Mouse (Mus musculus): ENCODE data around the gene Cbfa2t3. TPM values are rescaled to one million over a fixed set of nuclear protein-coding genes. Genes with fewer than 3 reads are reported as not detected.

Cbfa2t3 gene
- polyA plus RNA-seq, 1 experiment from 2014 or later, result 10.4 TPM

- H3K4me3 ChIP-seq (ENCODE audit: low read depth, low read length), result 0 out of 2 replicates have a peak overlapping the region, but pooled peaks have one; percentile 5
- peak; percentile 56 for ATAC-seq
- H3K27ac ChIP-seq (ENCODE audit: low read depth, low read length), result peak overlapping the region; percentile 72
- peak overlapping the region; percentile 33 for H3K4me2 ChIP-seq (ENCODE audit: low read length)
- peak overlapping the region; percentile 43; the same call in 1 of the 2 replicates for H3K9ac ChIP-seq (ENCODE audit: low read length)
- peak; percentile 41 for DNase-seq (ENCODE audit: low spot score)
- 67% methylated on average over 14 of the region's 14 CpGs for WGBS
- no peaks in the 10 kb centered on the region for H3K36me3 ChIP-seq (ENCODE audit: control insufficient read depth, insufficient read depth, low read length)
- H3K9me3 ChIP-seq (replicated peaks; ENCODE audit: control insufficient read depth, low read length), result no peaks in the 10 kb centered on the region
- no peaks in the 10 kb centered on the region for H3K27me3 ChIP-seq (replicated peaks; ENCODE audit: control insufficient read depth, insufficient read depth, low read length)
- peaks cover 16% of the 10 kb centered on the region for H3K4me1 ChIP-seq (ENCODE audit: control insufficient read depth, insufficient read depth, low read length)
These were observed 22.1 kb upstream of the Cbfa2t3 start for GRCm38 (mm10) chr8:122720811-122721640.

- Histone ChIP-seq H3K9ac (ENCODE audit: low read length) (peak overlapping the region; percentile 43; the same call in 1 of the 2 replicates), H3K27me3 (replicated peaks; ENCODE audit: control insufficient read depth, insufficient read depth, low read length) (no peaks in the 10 kb centered on the region), H3K4me3 (ENCODE audit: low read depth, low read length) (0 out of 2 replicates have a peak overlapping the region, but pooled peaks have one; percentile 5), H3K36me3 (ENCODE audit: control insufficient read depth, insufficient read depth, low read length) (no peaks in the 10 kb centered on the region), H3K4me2 (ENCODE audit: low read length) (peak overlapping the region; percentile 33), H3K9me3 (replicated peaks; ENCODE audit: control insufficient read depth, low read length) (no peaks in the 10 kb centered on the region), H3K4me1 (ENCODE audit: control insufficient read depth, insufficient read depth, low read length) (peaks cover 16% of the 10 kb centered on the region), H3K27ac (ENCODE audit: low read depth, low read length) (peak overlapping the region; percentile 72)
- ATAC-seq (peak; percentile 77), DNase-seq (ENCODE audit: low spot score) (peak; percentile 54)
- WGBS, result 13% methylated on average over 25 of the region's 25 CpGs
These were observed 21.3 kb upstream of the Cbfa2t3 start for GRCm38 (mm10) chr8:122720070-122720729.

DNA sequence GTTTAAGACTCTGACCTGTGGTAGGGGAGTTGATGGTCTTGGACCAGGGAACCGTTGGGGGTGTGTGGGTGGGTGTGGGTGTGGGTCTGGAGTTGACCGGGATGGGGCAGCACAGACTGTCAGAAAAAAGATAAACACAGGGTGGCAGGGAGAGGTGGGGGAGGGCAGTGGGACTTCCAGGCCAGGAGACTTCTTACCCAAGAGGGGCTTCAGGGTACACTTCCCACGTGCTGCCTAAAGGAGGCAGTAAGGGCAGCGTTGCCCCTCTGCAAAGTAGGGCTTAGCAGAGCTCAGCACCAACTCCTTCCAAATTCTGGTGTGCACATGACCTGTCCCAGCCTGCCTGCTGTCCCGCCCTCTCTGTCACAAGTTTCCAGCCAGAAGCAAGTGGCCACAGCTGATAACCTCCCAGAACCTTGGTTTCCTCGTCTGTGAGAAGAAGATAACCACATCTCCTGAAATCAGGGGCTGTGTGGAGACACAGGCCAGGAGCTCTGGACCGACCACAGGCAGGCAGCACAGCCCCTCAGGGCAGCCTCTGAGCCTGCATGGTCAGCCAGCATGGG lies 20.7 kb upstream of the Cbfa2t3 start:
- ATAC-seq, result peak; percentile 59
- Histone ChIP-seq H3K9ac (ENCODE audit: low read length) (0 out of 2 replicates have a peak overlapping the region, but pooled peaks have one; percentile 0), H3K4me2 (ENCODE audit: low read length) (peak overlapping the region; percentile 33; the same call in 1 of the 2 replicates), H3K36me3 (ENCODE audit: control insufficient read depth, insufficient read depth, low read length) (no peaks in the 10 kb centered on the region), H3K27ac (ENCODE audit: low read depth, low read length) (peak overlapping the region; percentile 72), H3K9me3 (replicated peaks; ENCODE audit: control insufficient read depth, low read length) (no peaks in the 10 kb centered on the region), H3K4me3 (ENCODE audit: low read depth, low read length) (no peak overlapping the region), H3K27me3 (replicated peaks; ENCODE audit: control insufficient read depth, insufficient read depth, low read length) (no peaks in the 10 kb centered on the region), H3K4me1 (ENCODE audit: control insufficient read depth, insufficient read depth, low read length) (peaks cover 16% of the 10 kb centered on the region)
- WGBS, result 39% methylated on average over 7 of the region's 7 CpGs
- no peak for DNase-seq (ENCODE audit: low spot score)

DNA sequence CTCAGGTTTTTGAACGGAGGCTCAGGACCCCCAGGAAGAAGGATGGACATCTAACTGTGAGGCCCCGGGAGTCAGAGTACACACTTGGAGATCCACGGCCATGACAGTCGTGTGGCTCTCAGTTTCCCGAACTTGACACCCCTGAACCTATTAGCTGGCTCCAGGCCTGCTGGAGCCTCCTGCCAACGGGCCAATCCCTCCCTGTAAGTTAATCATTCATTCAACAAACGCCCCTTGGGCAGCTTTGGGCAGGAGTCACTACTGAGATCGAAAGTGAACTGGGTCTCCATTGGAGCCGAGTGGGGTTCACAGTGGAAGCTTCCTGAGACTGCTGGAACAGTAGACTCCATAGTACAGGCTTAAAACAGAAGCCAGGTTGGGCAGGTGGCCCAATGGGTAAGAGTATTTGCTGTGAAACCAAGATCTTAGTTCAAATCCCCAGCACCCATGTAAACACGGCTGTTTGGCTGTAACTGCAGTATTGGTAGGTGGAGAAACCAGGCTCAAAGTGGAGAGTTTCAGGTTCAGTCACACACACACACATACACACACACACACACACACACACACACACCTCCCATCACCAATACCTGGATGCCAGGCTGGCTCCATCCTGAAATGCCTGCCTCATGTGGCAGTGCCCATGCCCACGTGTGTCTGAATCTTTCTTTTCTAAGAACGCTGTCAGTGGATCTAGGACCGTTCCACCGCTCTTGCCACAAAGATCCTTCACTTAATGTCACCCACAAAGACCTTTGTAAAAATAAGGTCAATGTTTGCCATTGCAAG lies 20.0 kb upstream of the Cbfa2t3 start:
- ATAC-seq, result no peak
- 83% methylated on average over 14 of the region's 14 CpGs for WGBS
- no peak overlapping the region for H3K4me3 ChIP-seq (ENCODE audit: low read depth, low read length)
- H3K9ac ChIP-seq (ENCODE audit: low read length), result no peak overlapping the region
- no peaks in the 10 kb centered on the region for H3K9me3 ChIP-seq (replicated peaks; ENCODE audit: control insufficient read depth, low read length)
- peaks cover 16% of the 10 kb centered on the region for H3K4me1 ChIP-seq (ENCODE audit: control insufficient read depth, insufficient read depth, low read length)
- no peaks in the 10 kb centered on the region for H3K36me3 ChIP-seq (ENCODE audit: control insufficient read depth, insufficient read depth, low read length)
- H3K27me3 ChIP-seq (replicated peaks; ENCODE audit: control insufficient read depth, insufficient read depth, low read length), result no peaks in the 10 kb centered on the region
- H3K4me2 ChIP-seq (ENCODE audit: low read length), result no peak overlapping the region
- DNase-seq (ENCODE audit: low spot score), result no peak
- no peak overlapping the region for H3K27ac ChIP-seq (ENCODE audit: low read depth, low read length)

- DNase-seq (ENCODE audit: low spot score) (no peak), ATAC-seq (no peak)
- no peak overlapping the region for H3K4me2 ChIP-seq (ENCODE audit: low read length)
- H3K9ac ChIP-seq (ENCODE audit: low read length), result no peak overlapping the region
- no peak overlapping the region for H3K4me3 ChIP-seq (ENCODE audit: low read depth, low read length)
- no peaks in the 10 kb centered on the region for H3K36me3 ChIP-seq (ENCODE audit: control insufficient read depth, insufficient read depth, low read length)
- H3K9me3 ChIP-seq (replicated peaks; ENCODE audit: control insufficient read depth, low read length), result no peaks in the 10 kb centered on the region
- H3K27me3 ChIP-seq (replicated peaks; ENCODE audit: control insufficient read depth, insufficient read depth, low read length), result no peaks in the 10 kb centered on the region
- 88% methylated on average over 10 of the region's 10 CpGs for WGBS
- H3K27ac ChIP-seq (ENCODE audit: low read depth, low read length), result no peak overlapping the region
- H3K4me1 ChIP-seq (ENCODE audit: control insufficient read depth, insufficient read depth, low read length), result peaks cover 16% of the 10 kb centered on the region
These were observed 19.1 kb upstream of the Cbfa2t3 start for GRCm38 (mm10) chr8:122717869-122718509.

GRCm38 (mm10) chr8:122716566-122716965 lies 17.7 kb upstream of the Cbfa2t3 start:
- 80% methylated on average over 8 of the region's 8 CpGs for WGBS
- no peak for ATAC-seq
- H3K27ac ChIP-seq (ENCODE audit: low read depth, low read length), result no peak overlapping the region

GRCm38 (mm10) chr8:122713157-122713518 lies 14.2 kb upstream of the Cbfa2t3 start:
- Histone ChIP-seq H3K9ac (ENCODE audit: low read length) (no peak overlapping the region), H3K4me1 (ENCODE audit: control insufficient read depth, insufficient read depth, low read length) (peaks cover 4% of the 10 kb centered on the region), H3K4me2 (ENCODE audit: low read length) (no peak overlapping the region), H3K27ac (ENCODE audit: low read depth, low read length) (no peak overlapping the region), H3K4me3 (ENCODE audit: low read depth, low read length) (no peak overlapping the region), H3K9me3 (replicated peaks; ENCODE audit: control insufficient read depth, low read length) (no peaks in the 10 kb centered on the region), H3K36me3 (ENCODE audit: control insufficient read depth, insufficient read depth, low read length) (no peaks in the 10 kb centered on the region), H3K27me3 (replicated peaks; ENCODE audit: control insufficient read depth, insufficient read depth, low read length) (no peaks in the 10 kb centered on the region)
- 89% methylated on average over 5 of the region's 5 CpGs for WGBS
- DNase-seq (ENCODE audit: low spot score) (no peak), ATAC-seq (no peak)

More at GRCm38 (mm10) chr8:122716566-122716965, 17.7 kb upstream of the Cbfa2t3 start:
- no peaks in the 10 kb centered on the region for H3K36me3 ChIP-seq (ENCODE audit: control insufficient read depth, insufficient read depth, low read length)
- H3K4me3 ChIP-seq (ENCODE audit: low read depth, low read length), result no peak overlapping the region
- peaks cover 16% of the 10 kb centered on the region for H3K4me1 ChIP-seq (ENCODE audit: control insufficient read depth, insufficient read depth, low read length)
- DNase-seq (ENCODE audit: low spot score), result no peak
- H3K27me3 ChIP-seq (replicated peaks; ENCODE audit: control insufficient read depth, insufficient read depth, low read length), result no peaks in the 10 kb centered on the region
- no peaks in the 10 kb centered on the region for H3K9me3 ChIP-seq (replicated peaks; ENCODE audit: control insufficient read depth, low read length)
- no peak overlapping the region for H3K4me2 ChIP-seq (ENCODE audit: low read length)
- H3K9ac ChIP-seq (ENCODE audit: low read length), result no peak overlapping the region

Measured in forebrain, embryonic 14.5 days (tissue).